Mouse (Mus musculus): ENCODE measurements around the gene Mmp15. TPM values are rescaled to one million over a fixed set of nuclear protein-coding genes. Genes with fewer than 3 reads are reported as not detected.

Mmp15 gene
- 13.8 and 15.0 TPM in 2 replicates for polyA plus RNA-seq (2015; fragmentation: Nextera tagmentation; extraction: Ambion mirVana)

GRCm38 (mm10) chr8:95352151-95352870 lies at the start of gene Mmp15:
Gene Mmp15 (plus strand): TSS chr8:95352268.
- peak within 1 kb of the TSS; percentile 83 for H3K4me3 ChIP-seq
- under 1% methylated on average over 78 of the region's 80 CpGs for WGBS
- H3K4me1 ChIP-seq = peaks cover 47% of the 10 kb centered on the region
- H3K27ac ChIP-seq (replicated peaks) = peak within 1 kb of the TSS; percentile 89
- no peaks in the 10 kb centered on the region for H3K9me3 ChIP-seq
- peak within 1 kb of the TSS; percentile 81 for H3K4me2 ChIP-seq (replicated peaks)
- no peaks in the 10 kb centered on the region for H3K36me3 ChIP-seq
- no peaks in the 10 kb centered on the region for H3K27me3 ChIP-seq
- peak within 1 kb of the TSS; percentile 78 for H3K9ac ChIP-seq (replicated peaks)
- peak; percentile 78 for ATAC-seq (replicated peaks)

- no peak overlapping the region for H3K27ac ChIP-seq (replicated peaks)
- H3K27me3 ChIP-seq = no peaks in the 10 kb centered on the region
- WGBS = 23% methylated on average over 5 of the region's 5 CpGs
- H3K4me2 ChIP-seq (replicated peaks) = no peak overlapping the region
- no peak overlapping the region for H3K9ac ChIP-seq (replicated peaks)
- H3K36me3 ChIP-seq = no peaks in the 10 kb centered on the region
- H3K4me1 ChIP-seq = no peaks in the 10 kb centered on the region
- H3K4me3 ChIP-seq = no peak overlapping the region
- no peak for ATAC-seq (replicated peaks)
- H3K9me3 ChIP-seq = no peaks in the 10 kb centered on the region
Observed at GRCm38 (mm10) chr8:95302410-95302809, 49.7 kb upstream of the Mmp15 start.

- Histone ChIP-seq H3K4me2 (replicated peaks) (no peak overlapping the region), H3K9ac (replicated peaks) (no peak overlapping the region), H3K4me3 (no peak overlapping the region), H3K27ac (replicated peaks) (no peak overlapping the region), H3K27me3 (no peaks in the 10 kb centered on the region), H3K9me3 (no peaks in the 10 kb centered on the region), H3K4me1 (peaks cover 4% of the 10 kb centered on the region), H3K36me3 (no peaks in the 10 kb centered on the region)
- no peak for ATAC-seq (replicated peaks)
- WGBS = 76% methylated on average over 4 of the region's 4 CpGs
Observed at GRCm38 (mm10) chr8:95305526-95305925, 46.5 kb upstream of the Mmp15 start.

- no peak within 1 kb of the TSS for H3K4me3 ChIP-seq
- no peak within 1 kb of the TSS for H3K27ac ChIP-seq (replicated peaks)
- no peak for ATAC-seq (replicated peaks)
- H3K27me3 ChIP-seq = no peaks in the 10 kb centered on the region
- WGBS = 42% methylated on average over 6 of the region's 6 CpGs
- peaks cover 8% of the 10 kb centered on the region for H3K4me1 ChIP-seq
- H3K4me2 ChIP-seq (replicated peaks) = no peak within 1 kb of the TSS
- H3K9ac ChIP-seq (replicated peaks) = no peak within 1 kb of the TSS
- H3K36me3 ChIP-seq = no peaks in the 10 kb centered on the region
- no peaks in the 10 kb centered on the region for H3K9me3 ChIP-seq
Observed at GRCm38 (mm10) chr8:95306431-95306830, 45.6 kb upstream of the Mmp15 start, which contains the start of gene Cngb1. Gene Cngb1 (minus strand): TSS chr8:95306585.

GRCm38 (mm10) chr8:95310342-95310970 lies 41.6 kb upstream of the Mmp15 start, which contains the start of gene Tepp:
Gene Tepp (plus strand): TSS chr8:95310566.
- H3K27ac ChIP-seq (replicated peaks) = no peak within 1 kb of the TSS; the same call in 1 of the 2 replicates
- H3K4me2 ChIP-seq (replicated peaks) = no peak within 1 kb of the TSS; the same call in 1 of the 2 replicates
- H3K9ac ChIP-seq (replicated peaks) = no peak within 1 kb of the TSS
- H3K27me3 ChIP-seq = no peaks in the 10 kb centered on the region
- WGBS = 14% methylated on average over 6 of the region's 6 CpGs
- H3K9me3 ChIP-seq = no peaks in the 10 kb centered on the region
- H3K4me1 ChIP-seq = peaks cover 8% of the 10 kb centered on the region
- ATAC-seq (replicated peaks) = peak; percentile 66
- H3K36me3 ChIP-seq = no peaks in the 10 kb centered on the region
- no peak within 1 kb of the TSS for H3K4me3 ChIP-seq

- 73% methylated on average over 18 of the region's 18 CpGs for WGBS
- no peak overlapping the region for H3K27ac ChIP-seq (replicated peaks)
- H3K27me3 ChIP-seq = no peaks in the 10 kb centered on the region
- H3K9ac ChIP-seq (replicated peaks) = no peak overlapping the region
- H3K36me3 ChIP-seq = no peaks in the 10 kb centered on the region
- peaks cover 8% of the 10 kb centered on the region for H3K4me1 ChIP-seq
- no peaks in the 10 kb centered on the region for H3K9me3 ChIP-seq
- no peak overlapping the region for H3K4me3 ChIP-seq
- ATAC-seq (replicated peaks) = no peak
- no peak overlapping the region for H3K4me2 ChIP-seq (replicated peaks)
Observed at GRCm38 (mm10) chr8:95312836-95313235, 39.2 kb upstream of the Mmp15 start.

GRCm38 (mm10) chr8:95313857-95314256 lies 38.2 kb upstream of the Mmp15 start:
- no peaks in the 10 kb centered on the region for H3K36me3 ChIP-seq
- WGBS = 82% methylated on average over 6 of the region's 6 CpGs
- H3K4me2 ChIP-seq (replicated peaks) = no peak overlapping the region
- ATAC-seq (replicated peaks) = no peak
- H3K4me1 ChIP-seq = peaks cover 8% of the 10 kb centered on the region
- no peaks in the 10 kb centered on the region for H3K9me3 ChIP-seq
- H3K27me3 ChIP-seq = no peaks in the 10 kb centered on the region
- no peak overlapping the region for H3K4me3 ChIP-seq
- no peak overlapping the region for H3K9ac ChIP-seq (replicated peaks)
- H3K27ac ChIP-seq (replicated peaks) = no peak overlapping the region

GRCm38 (mm10) chr8:95314707-95315106 lies 37.4 kb upstream of the Mmp15 start:
- Histone ChIP-seq H3K27ac (replicated peaks) (no peak overlapping the region), H3K4me3 (no peak overlapping the region), H3K4me1 (peaks cover 8% of the 10 kb centered on the region), H3K27me3 (no peaks in the 10 kb centered on the region), H3K36me3 (no peaks in the 10 kb centered on the region), H3K4me2 (replicated peaks) (no peak overlapping the region), H3K9me3 (no peaks in the 10 kb centered on the region), H3K9ac (replicated peaks) (no peak overlapping the region)
- 78% methylated on average over 2 of the region's 2 CpGs for WGBS
- ATAC-seq (replicated peaks) = no peak

- no peak for ATAC-seq (replicated peaks)
- Histone ChIP-seq H3K27me3 (peaks cover 3% of the 10 kb centered on the region; the same call in 1 of the 2 replicates), H3K9me3 (no peaks in the 10 kb centered on the region), H3K9ac (replicated peaks) (no peak overlapping the region), H3K4me1 (peaks cover 10% of the 10 kb centered on the region), H3K4me3 (no peak overlapping the region), H3K4me2 (replicated peaks) (no peak overlapping the region), H3K27ac (replicated peaks) (no peak overlapping the region), H3K36me3 (no peaks in the 10 kb centered on the region)
- WGBS = 84% methylated on average over 1 of the region's 1 CpGs
Observed at GRCm38 (mm10) chr8:95315350-95315749, 36.7 kb upstream of the Mmp15 start.

- H3K27ac ChIP-seq (replicated peaks) = no peak overlapping the region
- peaks cover 11% of the 10 kb centered on the region for H3K4me1 ChIP-seq
Observed at GRCm38 (mm10) chr8:95320224-95321139, 31.6 kb upstream of the Mmp15 start.

GRCm38 (mm10) chr8:95323201-95323600 lies 28.9 kb upstream of the Mmp15 start:
- H3K4me2 ChIP-seq (replicated peaks) = no peak overlapping the region
- H3K9ac ChIP-seq (replicated peaks) = no peak overlapping the region
- H3K4me3 ChIP-seq = no peak overlapping the region
- no peaks in the 10 kb centered on the region for H3K9me3 ChIP-seq
- WGBS = 93% methylated on average over 3 of the region's 3 CpGs
- peaks cover 3% of the 10 kb centered on the region; the same call in 1 of the 2 replicates for H3K27me3 ChIP-seq
- peaks cover 43% of the 10 kb centered on the region for H3K36me3 ChIP-seq
- H3K4me1 ChIP-seq = peaks cover 21% of the 10 kb centered on the region
- no peak overlapping the region for H3K27ac ChIP-seq (replicated peaks)
- ATAC-seq (replicated peaks) = no peak

More at GRCm38 (mm10) chr8:95320224-95321139, 31.6 kb upstream of the Mmp15 start:
- H3K36me3 ChIP-seq = peaks cover 17% of the 10 kb centered on the region
- peak overlapping the region; percentile 75 for H3K4me2 ChIP-seq (replicated peaks)
- peak overlapping the region; percentile 46 for H3K9ac ChIP-seq (replicated peaks)
- peak; percentile 62 for ATAC-seq (replicated peaks)
- 2% methylated on average over 41 of the region's 41 CpGs for WGBS
- peaks cover 3% of the 10 kb centered on the region; the same call in 1 of the 2 replicates for H3K27me3 ChIP-seq
- H3K9me3 ChIP-seq = no peaks in the 10 kb centered on the region
- H3K4me3 ChIP-seq = peak overlapping the region; percentile 38

Data from forebrain, embryonic 15.5 days (tissue).